Mouse (Mus musculus): ENCODE measurements around the gene Awat1. TPM values are rescaled to one million over a fixed set of nuclear protein-coding genes. Genes with fewer than 3 reads are reported as not detected.

Awat1 gene
- not detected in 2 replicates for polyA plus RNA-seq (2015; fragmentation: Nextera tagmentation; extraction: Ambion mirVana)

DNA sequence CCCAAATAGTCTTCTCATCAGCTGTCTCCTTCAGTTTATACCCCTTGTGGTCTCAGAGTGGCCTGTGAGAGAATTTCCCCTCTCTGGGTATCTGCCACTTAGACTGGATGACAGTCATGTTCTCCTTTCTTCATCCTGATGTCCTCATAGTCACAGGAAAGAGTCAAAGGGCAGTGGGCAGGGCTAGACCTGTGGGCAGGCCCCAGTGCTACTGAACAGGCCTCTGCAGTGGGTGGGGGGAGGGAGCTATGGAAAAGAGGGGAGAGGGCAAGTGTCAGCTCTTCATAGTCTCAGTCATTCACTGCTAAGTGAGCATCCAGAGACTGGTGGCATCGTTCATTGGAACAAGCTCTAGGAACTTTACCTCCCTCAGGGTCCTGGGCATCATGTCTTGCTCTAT, at the start of gene Awat1:
Gene Awat1, plus strand, starts transcription at position 301 of the 400 bp plus-strand sequence.
- no peak within 1 kb of the TSS for H3K9ac ChIP-seq
- H3K27me3 ChIP-seq = 0 out of 2 replicates have a peak, but pooled peaks cover 2% of the 10 kb centered on the region
- H3K36me3 ChIP-seq = no peaks in the 10 kb centered on the region
- 88% methylated on average over 1 of the region's 1 CpGs for WGBS
- H3K4me3 ChIP-seq = no peak within 1 kb of the TSS
- no peaks in the 10 kb centered on the region for H3K4me1 ChIP-seq (replicated peaks)
- no peak for ATAC-seq (ENCODE audit: low FRiP score, low read depth)
- no peak within 1 kb of the TSS for H3K27ac ChIP-seq (replicated peaks)
- H3K9me3 ChIP-seq = no peaks in the 10 kb centered on the region
- H3K4me2 ChIP-seq = no peak within 1 kb of the TSS

- H3K4me3 ChIP-seq = no peak within 1 kb of the TSS
- H3K36me3 ChIP-seq = no peaks in the 10 kb centered on the region
- H3K4me1 ChIP-seq (replicated peaks) = no peaks in the 10 kb centered on the region
- no peak within 1 kb of the TSS for H3K9ac ChIP-seq
- H3K27me3 ChIP-seq = no peaks in the 10 kb centered on the region
- no peak within 1 kb of the TSS for H3K4me2 ChIP-seq
- 88% methylated on average over 4 of the region's 4 CpGs for WGBS
- no peaks in the 10 kb centered on the region for H3K9me3 ChIP-seq
- H3K27ac ChIP-seq (replicated peaks) = no peak within 1 kb of the TSS
- ATAC-seq (ENCODE audit: low FRiP score, low read depth) = no peak
Observed at GRCm38 (mm10) chrX:100524471-100524870, 47.6 kb upstream of the Awat1 start, which contains the start of gene Dgat2l6. Dgat2l6 (plus strand) TSS chrX:100524838.

DNA sequence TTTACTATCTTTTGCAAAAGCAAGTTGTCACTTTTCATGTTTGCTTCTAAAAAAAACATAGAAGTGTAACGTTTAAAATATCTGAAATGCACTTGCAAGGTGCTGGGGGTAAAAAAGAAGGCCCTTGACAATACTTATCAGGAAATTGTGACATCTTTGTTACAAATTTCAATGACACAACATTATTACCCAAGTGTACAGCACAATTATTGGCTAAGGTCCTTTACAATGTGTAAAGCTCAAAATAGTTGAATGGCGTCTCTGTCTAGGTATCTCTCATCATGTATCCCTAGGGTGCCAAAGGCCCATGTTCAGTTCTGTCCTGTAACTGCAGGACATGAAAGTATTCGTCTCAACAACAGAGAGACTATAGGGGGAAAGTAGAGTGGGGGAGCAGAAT, 16.0 kb upstream of the Awat1 start:
- WGBS = 85% methylated on average over 3 of the region's 3 CpGs

GRCm38 (mm10) chrX:100565696-100566095, 6.4 kb upstream of the Awat1 start:
- Histone ChIP-seq H3K9me3 (no peaks in the 10 kb centered on the region), H3K36me3 (no peaks in the 10 kb centered on the region), H3K4me1 (replicated peaks) (no peaks in the 10 kb centered on the region), H3K27ac (replicated peaks) (no peak overlapping the region), H3K4me2 (no peak overlapping the region), H3K9ac (no peak overlapping the region), H3K27me3 (0 out of 2 replicates have a peak, but pooled peaks cover 6% of the 10 kb centered on the region), H3K4me3 (no peak overlapping the region)
- 84% methylated on average over 3 of the region's 3 CpGs for WGBS
- no peak for ATAC-seq (ENCODE audit: low FRiP score, low read depth)

More for the DNA sequence above, 16.0 kb upstream of the Awat1 start:
- Histone ChIP-seq H3K9me3 (no peaks in the 10 kb centered on the region), H3K36me3 (no peaks in the 10 kb centered on the region), H3K4me2 (no peak overlapping the region), H3K9ac (no peak overlapping the region), H3K27me3 (no peaks in the 10 kb centered on the region), H3K4me3 (no peak overlapping the region), H3K27ac (replicated peaks) (no peak overlapping the region), H3K4me1 (replicated peaks) (no peaks in the 10 kb centered on the region)
- ATAC-seq (ENCODE audit: low FRiP score, low read depth) = no peak

GRCm38 (mm10) chrX:100594791-100595190, 22.7 kb downstream of the Awat1 start, which contains the start of gene P2ry4:
P2ry4 (minus strand) TSS chrX:100594869.
- Histone ChIP-seq H3K27me3 (peaks cover 4% of the 10 kb centered on the region; the same call in 1 of the 2 replicates), H3K36me3 (no peaks in the 10 kb centered on the region), H3K27ac (replicated peaks) (no peak within 1 kb of the TSS), H3K9ac (no peak within 1 kb of the TSS), H3K9me3 (no peaks in the 10 kb centered on the region), H3K4me2 (no peak within 1 kb of the TSS), H3K4me3 (no peak within 1 kb of the TSS), H3K4me1 (replicated peaks) (no peaks in the 10 kb centered on the region)
- 62% methylated on average over 4 of the region's 4 CpGs for WGBS
- ATAC-seq (ENCODE audit: low FRiP score, low read depth) = no peak

DNA sequence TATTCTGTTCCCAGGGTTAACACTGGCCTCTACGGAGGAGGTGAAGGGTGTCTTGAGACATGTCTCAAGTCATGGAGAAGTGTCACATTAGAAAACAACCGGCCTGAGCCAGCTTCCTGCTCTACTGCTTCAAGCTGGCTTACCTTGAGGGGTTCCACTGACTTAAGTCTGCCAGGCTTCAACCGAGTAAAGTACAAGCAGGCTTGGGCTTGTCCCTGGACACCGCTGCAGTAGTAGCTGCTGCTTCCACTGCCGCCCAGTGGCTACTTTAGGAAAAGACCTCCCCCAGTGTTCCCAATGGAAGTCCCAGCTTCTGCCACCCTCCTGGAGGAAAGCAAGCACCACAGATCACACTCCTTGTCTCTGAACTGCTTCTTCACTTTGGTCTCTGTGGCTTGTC, 25.4 kb downstream of the Awat1 start:
- no peak overlapping the region for H3K4me3 ChIP-seq
- peaks cover 5% of the 10 kb centered on the region; the same call in 1 of the 2 replicates for H3K27me3 ChIP-seq
- H3K9ac ChIP-seq = no peak overlapping the region
- no peak overlapping the region for H3K27ac ChIP-seq (replicated peaks)
- H3K4me2 ChIP-seq = no peak overlapping the region
- WGBS = 27% methylated on average over 5 of the region's 5 CpGs
- H3K9me3 ChIP-seq = no peaks in the 10 kb centered on the region
- no peaks in the 10 kb centered on the region for H3K4me1 ChIP-seq (replicated peaks)
- H3K36me3 ChIP-seq = no peaks in the 10 kb centered on the region
- ATAC-seq (ENCODE audit: low FRiP score, low read depth) = no peak

GRCm38 (mm10) chrX:100599755-100600154, 27.7 kb downstream of the Awat1 start:
- H3K27ac ChIP-seq (replicated peaks) = no peak overlapping the region
- H3K4me3 ChIP-seq = no peak overlapping the region
- WGBS = 72% methylated on average over 4 of the region's 4 CpGs
- no peaks in the 10 kb centered on the region for H3K36me3 ChIP-seq
- H3K9me3 ChIP-seq = no peaks in the 10 kb centered on the region
- 0 out of 2 replicates have a peak, but pooled peaks cover 3% of the 10 kb centered on the region for H3K27me3 ChIP-seq
- ATAC-seq (ENCODE audit: low FRiP score, low read depth) = no peak
- H3K4me2 ChIP-seq = no peak overlapping the region
- H3K4me1 ChIP-seq (replicated peaks) = no peaks in the 10 kb centered on the region
- H3K9ac ChIP-seq = no peak overlapping the region

- no peaks in the 10 kb centered on the region for H3K27me3 ChIP-seq
- H3K27ac ChIP-seq (replicated peaks) = no peak within 1 kb of the TSS
- H3K36me3 ChIP-seq = no peaks in the 10 kb centered on the region
- H3K4me2 ChIP-seq = no peak within 1 kb of the TSS
- WGBS = 95% methylated on average over 1 of the region's 1 CpGs
- no peaks in the 10 kb centered on the region for H3K4me1 ChIP-seq (replicated peaks)
- H3K9ac ChIP-seq = no peak within 1 kb of the TSS
- no peak within 1 kb of the TSS for H3K4me3 ChIP-seq
- H3K9me3 ChIP-seq = no peaks in the 10 kb centered on the region
- no peak for ATAC-seq (ENCODE audit: low FRiP score, low read depth)
Observed at GRCm38 (mm10) chrX:100605314-100605713, 33.3 kb downstream of the Awat1 start, which contains the start of gene Arr3. Arr3 (plus strand) TSS chrX:100605497.

- no peak overlapping the region for H3K27ac ChIP-seq (replicated peaks)
- no peak for ATAC-seq (ENCODE audit: low FRiP score, low read depth)
- no peaks in the 10 kb centered on the region for H3K27me3 ChIP-seq
- H3K36me3 ChIP-seq = no peaks in the 10 kb centered on the region
- H3K4me3 ChIP-seq = no peak overlapping the region
- H3K4me1 ChIP-seq (replicated peaks) = no peaks in the 10 kb centered on the region
- WGBS = 69% methylated on average over 3 of the region's 3 CpGs
- H3K4me2 ChIP-seq = no peak overlapping the region
- no peaks in the 10 kb centered on the region for H3K9me3 ChIP-seq
- no peak overlapping the region for H3K9ac ChIP-seq
Observed at GRCm38 (mm10) chrX:100618488-100618887, 46.4 kb downstream of the Awat1 start.

GRCm38 (mm10) chrX:100621366-100621765, 49.3 kb downstream of the Awat1 start:
- no peak for ATAC-seq (ENCODE audit: low FRiP score, low read depth)
- Histone ChIP-seq H3K9ac (no peak overlapping the region), H3K4me2 (no peak overlapping the region), H3K4me1 (replicated peaks) (peaks cover 9% of the 10 kb centered on the region; the same call in 1 of the 2 replicates), H3K36me3 (no peaks in the 10 kb centered on the region), H3K4me3 (no peak overlapping the region), H3K27ac (replicated peaks) (no peak overlapping the region), H3K27me3 (no peaks in the 10 kb centered on the region), H3K9me3 (no peaks in the 10 kb centered on the region)
- WGBS = 58% methylated on average over 2 of the region's 2 CpGs

- no peak for ATAC-seq (ENCODE audit: low FRiP score, low read depth)
Observed at GRCm38 (mm10) chrX:100624242-100624641, 52.2 kb downstream of the Awat1 start.

DNA sequence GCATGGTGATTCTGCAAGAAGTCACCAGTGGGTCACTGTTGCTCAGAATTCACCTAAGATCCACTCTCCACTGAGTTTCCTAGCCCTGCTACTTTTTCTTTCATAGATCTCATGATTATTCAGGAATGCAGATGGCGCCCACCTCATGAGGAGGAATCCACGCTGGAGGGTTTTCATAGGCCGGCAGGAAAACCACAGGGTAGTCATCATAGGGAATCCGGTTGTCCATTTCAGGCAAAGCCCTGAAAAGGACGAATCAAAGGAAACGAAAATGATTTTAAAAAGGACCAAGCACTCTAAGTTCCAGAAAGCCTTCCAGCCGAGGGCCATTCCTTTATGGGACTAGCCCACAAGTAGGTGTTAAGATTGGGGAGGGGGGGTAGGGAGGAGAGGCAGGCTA, 53.1 kb downstream of the Awat1 start:
- Histone ChIP-seq H3K9me3 (no peaks in the 10 kb centered on the region), H3K36me3 (no peaks in the 10 kb centered on the region), H3K27ac (replicated peaks) (no peak overlapping the region), H3K4me3 (peak overlapping the region; percentile 53), H3K9ac (peak overlapping the region; percentile 57), H3K4me2 (peak overlapping the region; percentile 59), H3K4me1 (replicated peaks) (peaks cover 11% of the 10 kb centered on the region; the same call in 1 of the 2 replicates), H3K27me3 (no peaks in the 10 kb centered on the region)
- WGBS = 46% methylated on average over 7 of the region's 7 CpGs
- no peak for ATAC-seq (ENCODE audit: low FRiP score, low read depth)

More at GRCm38 (mm10) chrX:100624242-100624641, 52.2 kb downstream of the Awat1 start:
- peaks cover 11% of the 10 kb centered on the region; the same call in 1 of the 2 replicates for H3K4me1 ChIP-seq (replicated peaks)
- no peak overlapping the region for H3K9ac ChIP-seq
- H3K27ac ChIP-seq (replicated peaks) = no peak overlapping the region
- H3K9me3 ChIP-seq = no peaks in the 10 kb centered on the region
- no peaks in the 10 kb centered on the region for H3K27me3 ChIP-seq
- no peak overlapping the region for H3K4me3 ChIP-seq
- H3K36me3 ChIP-seq = no peaks in the 10 kb centered on the region
- no peak overlapping the region for H3K4me2 ChIP-seq
- 89% methylated on average over 4 of the region's 4 CpGs for WGBS

DNA sequence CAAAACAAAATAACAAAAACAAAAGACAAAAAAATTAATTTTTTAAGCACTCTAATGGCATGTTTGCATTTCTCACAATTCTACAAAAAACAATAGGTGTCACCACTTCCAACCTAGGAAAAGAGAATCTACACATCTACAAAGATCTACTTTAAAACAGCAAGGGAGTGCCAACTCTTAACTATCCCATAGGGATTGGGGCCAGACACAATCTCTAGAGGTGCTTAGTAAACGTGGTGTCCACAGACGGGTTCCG, 53.4 kb downstream of the Awat1 start, which contains the start of gene Kif4:
Gene Kif4, plus strand, starts transcription at position 192 of the 256 bp plus-strand sequence.
- Histone ChIP-seq H3K27me3 (no peaks in the 10 kb centered on the region), H3K4me2 (peak within 1 kb of the TSS; percentile 75), H3K4me3 (peak within 1 kb of the TSS; percentile 53), H3K27ac (replicated peaks) (peak within 1 kb of the TSS; percentile 77; the same call in 1 of the 2 replicates), H3K4me1 (replicated peaks) (peaks cover 11% of the 10 kb centered on the region; the same call in 1 of the 2 replicates), H3K9ac (peak within 1 kb of the TSS; percentile 57), H3K9me3 (no peaks in the 10 kb centered on the region), H3K36me3 (no peaks in the 10 kb centered on the region)
- WGBS = 18% methylated on average over 3 of the region's 3 CpGs
- ATAC-seq (ENCODE audit: low FRiP score, low read depth) = no peak
